Mouse (Mus musculus) left cerebral cortex, adult 8-10 months (tissue): Measurements from ENCODE around the gene Fam196b. TPM values are rescaled to one million over a fixed set of nuclear protein-coding genes. Genes with fewer than 3 reads are reported as not detected.
A peak's percentile ranks its signal among the peaks of the same experiment; 100 is the strongest.

Experiments used
- DNase-seq, 2 experiments: peaks; one replicate each; pipeline ENCODE4 v3.0.0; 2022; ENCODE audit warnings: low spot score in 2 of 2
- total RNA-seq, 4 experiments: library from RNA; stranded (reverse); gene quantifications; 2 replicates each; pipeline ENCODE4 v1.2.4; 2022

The Fam196b gene
- total RNA-seq, 4 experiments from 2014 or later: 1.5 to 2.0 (median 1.6) TPM

DNA sequence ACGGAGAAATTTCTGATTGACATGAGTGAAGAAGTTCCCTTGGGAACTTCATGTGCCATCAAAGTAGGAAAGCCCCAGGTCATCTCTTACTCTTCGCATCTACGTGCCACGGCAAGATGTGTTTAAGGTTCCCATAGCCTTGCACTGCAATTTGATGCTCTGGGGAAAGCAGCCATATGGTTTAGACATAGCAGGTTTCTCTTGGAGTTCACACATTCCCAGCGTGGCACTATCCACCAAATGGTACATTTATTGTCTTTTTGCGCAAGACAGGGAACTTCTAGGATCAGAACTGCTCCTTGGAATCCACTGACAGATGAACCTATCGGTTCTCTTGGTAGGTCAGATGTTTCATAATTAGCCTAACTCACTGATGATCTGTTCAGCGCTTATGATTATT lies 86.7 kb downstream of the Fam196b start:
- DNase-seq: no peak

DNA sequence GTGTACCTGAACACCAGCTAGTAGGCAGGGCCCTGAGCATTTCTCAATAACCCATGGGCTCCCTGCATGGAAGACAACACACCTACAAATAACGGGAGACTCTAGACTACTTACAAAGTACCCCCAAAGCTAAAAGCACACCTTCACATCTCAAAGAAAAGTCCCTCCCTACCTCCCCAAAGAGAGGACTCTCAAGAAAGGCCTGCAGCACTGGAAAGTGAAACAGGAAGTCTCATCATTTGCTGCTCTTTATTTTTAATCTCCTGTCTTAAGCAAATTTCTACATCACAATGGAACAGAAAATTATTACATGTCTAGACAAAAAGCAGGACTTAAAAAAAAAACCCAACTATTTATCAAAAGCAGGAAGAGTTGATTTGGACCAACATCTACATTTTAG lies 90.7 kb downstream of the Fam196b start:
- DNase-seq: no peak

DNA sequence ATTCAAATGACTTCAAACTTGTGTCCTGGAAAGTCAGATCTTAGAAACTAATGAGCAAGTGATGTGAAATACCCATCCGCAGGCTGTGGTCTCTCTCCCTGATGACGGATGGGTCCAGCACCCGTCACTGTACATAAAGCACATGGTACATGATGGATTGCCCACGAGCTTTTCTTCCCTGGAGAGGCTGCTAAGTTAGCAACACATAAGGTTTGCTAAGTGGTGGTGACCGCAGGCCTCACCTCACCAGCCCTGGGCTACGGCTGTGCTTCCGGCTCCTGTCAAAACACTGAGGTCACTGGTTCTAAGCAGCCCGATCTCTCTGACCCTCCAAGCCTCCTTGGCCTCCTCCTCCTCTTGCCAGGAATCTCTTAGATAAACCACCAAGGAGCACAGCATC lies 91.7 kb downstream of the Fam196b start:
- DNase-seq: no peak

DNA sequence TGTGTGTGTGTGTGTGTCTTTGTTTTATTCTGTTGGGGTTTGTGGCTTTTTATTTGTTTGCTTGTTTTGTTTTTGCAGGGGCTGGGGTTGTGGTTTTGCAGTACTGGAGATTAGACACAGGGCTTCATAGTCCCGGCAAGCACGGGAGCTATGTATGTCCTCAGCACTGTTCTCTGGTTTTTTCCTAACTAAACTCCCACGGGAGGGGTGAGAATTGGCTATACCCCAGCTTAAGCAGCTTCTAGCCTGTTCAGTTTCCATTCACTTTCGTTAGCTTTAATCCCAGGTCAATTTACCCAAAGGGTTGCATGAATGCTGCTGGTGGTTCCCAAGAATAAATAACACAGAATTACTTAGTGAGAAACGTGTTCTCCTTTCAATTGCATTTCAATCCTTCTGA lies 92.2 kb downstream of the Fam196b start:
- no peak for DNase-seq

DNA sequence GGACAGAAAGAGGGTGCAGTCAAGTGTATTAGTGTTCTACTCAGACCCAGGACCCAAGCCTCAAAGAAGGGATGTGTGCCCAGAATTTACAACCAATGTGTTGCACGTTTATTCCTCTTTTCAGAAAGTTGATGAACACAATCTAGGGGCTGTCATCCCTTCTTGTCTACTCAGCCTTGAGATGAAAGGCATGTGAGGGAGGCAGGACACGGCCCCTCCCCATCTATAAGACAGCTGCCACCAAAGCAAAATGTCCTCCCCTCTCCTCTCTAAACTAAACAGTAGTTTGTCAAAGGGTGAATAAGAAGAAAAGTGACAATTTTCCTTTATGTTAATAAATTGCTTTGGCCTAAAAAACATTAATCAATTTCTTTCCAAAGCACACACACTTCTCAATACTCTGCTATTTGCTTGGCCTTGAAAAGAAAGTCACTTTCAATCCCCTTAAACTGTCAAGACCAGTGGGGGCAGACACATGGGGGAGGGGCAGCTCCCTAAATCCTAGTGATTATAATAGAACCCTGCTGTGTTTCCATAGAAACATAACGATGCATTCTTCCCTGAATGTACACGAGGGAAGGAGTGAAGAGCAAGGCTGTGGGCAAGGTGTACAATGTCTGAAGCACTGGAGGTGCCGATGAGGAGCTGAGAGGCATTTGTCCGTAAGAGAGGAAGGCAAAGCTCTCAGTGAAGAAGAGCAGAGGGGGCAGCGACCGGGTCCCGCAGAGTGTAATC lies 101.4 kb downstream of the Fam196b start:
- DNase-seq: no peak

DNA sequence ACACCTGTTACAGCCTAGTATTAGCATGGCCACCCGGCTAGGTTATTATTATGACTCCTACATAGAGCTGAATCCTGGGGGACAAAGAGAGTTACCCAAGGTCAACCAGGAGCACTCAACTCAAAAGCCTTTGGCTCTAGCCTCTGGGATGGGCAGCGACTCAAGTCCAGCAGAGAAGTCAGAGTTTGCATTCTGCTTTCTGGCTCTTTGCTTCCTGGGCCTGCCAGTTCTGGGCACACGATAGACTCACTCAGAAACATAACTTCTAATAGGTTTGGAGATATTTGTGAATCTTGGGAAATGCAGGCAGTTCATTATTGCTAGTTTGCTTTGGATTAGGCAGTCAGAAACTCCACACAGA lies 102.0 kb downstream of the Fam196b start:
- no peak for DNase-seq

DNA sequence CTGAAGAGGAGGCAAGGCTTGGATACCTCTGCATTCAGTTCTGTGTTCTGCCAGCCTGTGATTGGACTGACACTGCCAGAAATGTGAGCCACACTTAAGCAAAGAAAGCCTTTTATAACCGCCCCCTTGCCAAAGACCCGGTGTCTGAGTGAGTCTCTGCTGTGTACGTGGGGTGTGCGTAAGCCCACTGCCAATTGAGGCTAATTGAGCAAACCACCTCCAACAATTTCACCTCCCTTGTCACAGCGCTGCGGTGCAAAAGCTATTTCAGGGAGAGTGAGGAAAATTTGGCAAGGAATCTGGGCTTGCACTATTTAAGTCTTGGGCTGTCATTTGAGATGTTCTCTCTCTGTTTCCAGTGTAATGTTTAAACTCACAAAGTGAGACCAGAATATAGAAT lies 106.4 kb downstream of the Fam196b start:
- DNase-seq: peak; percentile 22 to 78

DNA sequence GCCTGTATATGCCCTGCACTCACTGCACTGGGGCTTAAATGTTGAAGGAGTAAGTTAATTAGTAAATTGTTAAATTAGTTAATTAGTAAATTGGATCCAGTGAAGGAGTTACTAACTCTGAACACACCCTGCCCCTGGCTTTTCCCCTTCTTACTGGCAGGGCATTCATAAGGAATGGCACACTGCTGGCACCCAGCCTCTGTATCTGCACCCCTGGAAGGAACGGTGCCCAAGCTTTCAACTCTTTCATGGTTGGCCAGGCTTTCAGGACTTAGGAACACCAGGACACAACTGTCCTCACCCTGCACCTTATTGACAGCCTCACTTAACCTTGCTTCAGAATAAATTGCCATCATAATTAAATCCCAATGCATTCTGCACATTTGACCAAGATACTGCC lies 109.9 kb downstream of the Fam196b start:
- no peak for DNase-seq

DNA sequence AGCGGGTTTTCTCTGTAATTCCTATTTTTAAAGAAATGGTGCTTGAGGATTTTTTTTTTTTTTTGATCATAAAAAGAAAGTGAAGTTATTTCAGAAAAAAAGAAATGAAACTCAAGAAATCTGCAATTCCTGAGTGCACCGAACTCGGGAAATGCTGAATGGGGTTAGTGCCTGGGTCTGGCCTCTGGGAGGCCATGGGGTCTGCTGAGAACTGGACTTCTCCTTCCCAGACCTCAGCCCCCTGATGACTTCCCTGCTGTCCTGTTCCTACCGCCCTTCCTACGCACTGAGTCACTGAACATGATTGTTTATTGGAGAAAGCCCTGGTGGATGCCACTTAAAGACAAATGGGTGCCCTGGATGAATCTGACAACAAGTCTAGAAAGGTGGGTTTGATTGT lies 112.6 kb downstream of the Fam196b start:
- DNase-seq: no peak

DNA sequence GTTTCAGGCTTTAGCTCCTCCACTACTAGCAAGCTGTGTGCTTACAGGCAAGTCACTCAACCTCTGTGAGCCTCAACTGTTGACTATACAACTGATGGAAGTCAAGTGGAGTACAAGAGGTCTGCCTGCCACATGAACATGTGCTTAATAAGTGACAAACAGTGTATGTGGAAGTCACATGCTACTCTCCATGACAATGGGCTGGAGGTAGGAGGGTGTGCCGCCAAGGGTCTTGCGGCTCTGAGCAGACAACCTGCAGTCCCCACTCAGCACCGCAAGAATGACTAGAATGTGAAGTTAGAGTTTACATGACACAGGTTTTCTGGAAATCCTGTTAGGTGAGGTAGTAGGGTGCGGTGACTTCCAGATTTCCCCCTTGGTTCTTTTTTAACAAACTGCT lies 116.3 kb downstream of the Fam196b start:
- no peak for DNase-seq

DNA sequence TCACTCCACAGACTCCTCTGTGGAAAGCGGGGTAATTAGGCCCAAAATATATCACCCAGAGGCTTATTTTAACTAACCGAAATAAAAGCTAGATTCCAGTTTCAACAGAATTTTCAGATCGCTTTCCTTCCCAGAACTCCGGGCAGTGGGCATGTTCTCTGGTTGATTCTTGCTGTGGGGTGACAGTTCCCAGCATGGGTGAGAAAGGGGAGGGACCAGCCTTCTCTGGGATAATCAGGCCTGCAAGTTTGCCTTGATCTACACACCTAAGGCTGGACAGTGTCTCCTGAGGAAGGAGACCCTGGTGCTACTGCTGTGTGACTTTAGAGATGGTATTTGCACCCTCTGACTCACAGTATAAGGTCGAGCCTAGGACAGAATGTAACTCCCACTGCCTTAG lies 116.7 kb downstream of the Fam196b start:
- no peak for DNase-seq

DNA sequence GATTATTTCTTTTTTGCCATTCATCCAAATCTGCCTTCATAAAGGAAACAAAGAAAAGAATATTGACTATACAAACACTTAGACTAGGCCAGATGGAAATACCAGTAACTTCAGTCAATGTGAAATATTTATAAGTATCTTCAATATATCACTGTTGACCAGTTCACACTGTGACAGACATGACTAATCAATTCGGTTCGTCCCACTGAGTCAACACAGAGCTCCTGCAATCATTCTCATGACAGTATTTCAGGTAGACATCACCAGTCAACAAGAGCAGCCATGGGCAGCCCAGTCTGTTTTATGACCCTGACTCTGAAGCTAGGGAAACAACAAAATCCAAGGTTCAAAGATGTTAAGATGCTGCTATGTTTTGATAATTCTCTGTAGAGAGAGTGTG lies 117.4 kb downstream of the Fam196b start:
- no peak for DNase-seq

DNA sequence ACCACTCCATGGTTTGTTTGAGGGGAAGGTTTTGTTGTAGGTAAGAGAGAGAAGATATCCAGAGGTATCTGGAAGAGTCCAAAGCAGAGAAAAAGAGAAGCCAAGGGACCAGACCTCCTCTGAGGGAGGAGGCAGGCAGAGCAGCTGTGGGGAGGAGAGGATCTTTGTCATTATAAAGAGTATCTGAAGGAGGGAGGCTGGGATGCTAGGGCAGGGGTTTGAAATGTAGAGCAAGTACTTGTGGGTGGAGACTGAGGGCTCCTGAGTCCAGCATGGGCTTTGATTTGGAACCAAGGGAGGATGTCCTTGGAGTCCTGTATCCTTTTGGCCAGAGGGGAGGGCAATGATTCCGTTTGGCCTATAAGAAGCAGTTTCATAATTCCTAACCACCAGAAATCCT lies 122.8 kb downstream of the Fam196b start:
- DNase-seq: no peak

DNA sequence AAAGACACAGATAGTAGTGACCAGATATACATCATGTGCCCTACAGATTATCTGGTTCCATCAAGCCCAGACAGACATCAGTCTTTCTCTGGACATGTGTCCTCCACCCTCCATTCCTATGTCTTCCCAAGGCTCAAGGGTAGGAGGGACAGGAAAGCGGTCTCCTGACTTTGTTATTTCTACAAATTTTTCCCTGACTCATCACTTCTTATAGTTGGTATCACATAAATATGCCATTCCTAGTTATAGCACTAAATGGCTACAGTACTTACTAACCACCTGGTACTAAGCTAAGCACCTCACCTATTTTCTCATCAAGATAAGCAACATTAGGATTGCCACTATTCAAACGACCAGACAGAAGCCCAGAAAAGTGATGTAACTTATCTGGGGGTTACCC lies 123.8 kb downstream of the Fam196b start:
- DNase-seq: no peak

DNA sequence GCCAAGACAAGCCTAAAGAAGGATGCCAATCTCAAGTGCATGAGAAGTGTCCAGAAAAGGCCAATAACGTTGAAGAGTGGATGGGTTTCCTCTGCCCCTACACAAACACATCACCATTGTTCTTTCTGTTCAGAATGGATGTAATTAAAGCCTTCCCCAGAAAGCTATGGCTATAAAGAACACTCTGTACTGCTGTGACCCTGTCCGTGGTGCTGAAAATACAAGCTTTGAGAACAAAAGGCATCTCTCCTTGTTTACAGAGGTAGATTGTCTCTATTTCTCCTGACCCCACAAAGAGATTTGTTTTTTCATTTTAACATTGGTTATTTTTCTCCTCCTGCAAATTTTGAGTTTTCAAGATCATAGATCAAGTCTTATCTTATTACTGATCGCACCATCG lies 133.3 kb downstream of the Fam196b start:
- DNase-seq: no peak

DNA sequence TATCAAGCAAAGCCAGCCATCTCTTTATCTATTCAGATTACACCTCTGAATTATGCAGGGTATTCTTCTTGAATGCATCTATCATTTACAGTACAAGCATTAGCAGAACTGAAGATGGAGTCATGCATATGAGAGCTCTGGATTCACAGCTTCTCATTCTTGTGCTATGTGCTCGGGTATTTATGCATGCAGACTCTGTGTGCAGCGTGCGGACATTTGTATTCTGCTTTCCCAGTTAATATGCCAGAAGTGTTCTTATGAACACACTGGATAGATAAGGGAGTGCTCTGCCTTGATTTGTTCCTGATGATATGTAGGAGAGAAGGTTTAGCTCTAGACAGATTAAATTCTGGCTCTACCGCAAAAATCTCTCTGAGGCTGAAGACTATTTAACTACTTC lies 135.3 kb downstream of the Fam196b start:
- no peak for DNase-seq

DNA sequence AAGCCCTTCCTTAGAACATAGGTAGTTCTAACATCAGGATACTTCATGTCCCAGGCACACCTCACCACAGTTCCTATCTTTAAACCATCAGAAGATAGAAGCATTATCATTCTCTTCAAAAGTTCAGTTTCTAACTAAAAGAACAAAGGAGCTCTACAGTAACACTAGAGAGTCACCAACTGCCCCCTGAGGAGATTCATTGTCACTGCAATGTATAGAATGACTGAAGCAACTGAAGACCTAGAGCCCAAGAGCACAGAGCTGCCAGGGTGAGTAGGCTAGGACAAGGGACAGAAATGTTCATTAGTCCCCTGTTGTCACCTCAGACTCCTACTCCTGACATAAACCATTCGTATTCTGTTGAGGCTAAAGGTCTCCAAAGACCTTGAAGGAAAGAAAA lies 152.4 kb downstream of the Fam196b start:
- no peak for DNase-seq

DNA sequence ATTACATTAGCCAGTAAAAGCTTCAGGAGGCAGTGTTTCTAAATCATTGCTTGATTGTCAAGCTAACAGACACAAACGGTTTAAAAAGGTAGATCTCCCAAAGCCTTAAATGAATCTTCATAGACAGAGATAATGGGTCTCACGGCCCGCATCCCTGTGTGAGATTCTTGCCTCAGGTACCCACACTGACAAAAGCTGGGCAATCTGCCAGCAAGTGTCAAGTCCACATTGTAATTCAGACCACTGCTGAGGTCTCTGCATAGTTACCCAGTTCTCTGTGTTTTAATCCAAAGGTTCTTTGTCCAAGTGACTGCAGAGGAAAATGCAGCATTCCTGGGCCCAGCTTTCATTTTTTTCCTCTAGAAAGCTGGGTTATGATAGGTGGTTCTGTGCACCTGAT lies 153.9 kb downstream of the Fam196b start:
- no peak for DNase-seq

DNA sequence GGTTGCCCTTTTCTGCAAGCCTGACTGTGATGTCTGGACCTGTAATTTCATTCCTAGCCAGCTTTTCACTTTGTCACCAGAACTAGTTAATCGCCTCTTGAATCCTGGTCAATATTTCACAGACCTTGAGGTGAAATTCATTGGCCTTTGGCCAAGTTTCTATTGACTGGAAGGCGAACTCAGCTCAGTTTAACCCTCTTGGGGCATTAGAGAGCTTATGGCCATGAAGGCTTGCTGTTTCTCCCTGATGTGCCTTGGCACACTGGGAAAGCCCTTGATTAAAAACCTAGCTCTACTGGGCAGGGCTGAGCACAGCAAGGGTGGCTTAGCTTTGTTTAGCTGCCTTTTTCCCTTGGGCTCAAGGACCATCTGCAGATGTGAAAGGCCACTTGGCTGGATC lies 155.2 kb downstream of the Fam196b start:
- DNase-seq: no peak

Other genes with a start within 250 kb of the Fam196b start
- gene 4930469K13Rik, start 216.3 kb upstream of the Fam196b start, total RNA-seq: not detected
- under 1 TPM in 1 of 4 experiments, not detected in 3; 0.30 TPM for gene Foxi1, start 106.7 kb upstream of the Fam196b start, total RNA-seq